Mouse (Mus musculus): ENCODE measurements around the gene Nhlh2. TPM values are rescaled to one million over a fixed set of nuclear protein-coding genes. Genes with fewer than 3 reads are reported as not detected.

The Nhlh2 gene
- total RNA-seq, 2 experiments from 2014 or later, result not detected

- no peak for DNase-seq (ENCODE audit: low spot score)
Observed at GRCm38 (mm10) chr3:102024981-102025451, 15.1 kb downstream of the Nhlh2 start.

GRCm38 (mm10) chr3:102025659-102026058 is 15.8 kb downstream of the Nhlh2 start:
- no peak for DNase-seq (ENCODE audit: low spot score)

GRCm38 (mm10) chr3:102027880-102028279 is 18.0 kb downstream of the Nhlh2 start:
- DNase-seq (ENCODE audit: low spot score), result no peak

- DNase-seq (ENCODE audit: low spot score), result no peak
Observed at GRCm38 (mm10) chr3:102037806-102038205, 27.9 kb downstream of the Nhlh2 start.

GRCm38 (mm10) chr3:102038608-102039007 is 28.7 kb downstream of the Nhlh2 start:
- no peak for DNase-seq (ENCODE audit: low spot score)

- no peak for DNase-seq (ENCODE audit: low spot score)
Observed at GRCm38 (mm10) chr3:102041632-102042031, 31.8 kb downstream of the Nhlh2 start.

- DNase-seq (ENCODE audit: low spot score), result no peak
Observed at GRCm38 (mm10) chr3:102045071-102045470, 35.2 kb downstream of the Nhlh2 start.

GRCm38 (mm10) chr3:102047532-102047931 is 37.7 kb downstream of the Nhlh2 start:
- no peak for DNase-seq (ENCODE audit: low spot score)

GRCm38 (mm10) chr3:102049207-102050104 is 39.6 kb downstream of the Nhlh2 start:
- DNase-seq (ENCODE audit: low spot score), result no peak

GRCm38 (mm10) chr3:102052036-102052435 is 42.2 kb downstream of the Nhlh2 start:
- DNase-seq (ENCODE audit: low spot score), result no peak

- no peak for DNase-seq (ENCODE audit: low spot score)
Observed at GRCm38 (mm10) chr3:102053293-102053692, 43.4 kb downstream of the Nhlh2 start.

GRCm38 (mm10) chr3:102055878-102056277 is 46.0 kb downstream of the Nhlh2 start:
- DNase-seq (ENCODE audit: low spot score), result no peak

GRCm38 (mm10) chr3:102060065-102060464 is 50.2 kb downstream of the Nhlh2 start:
- no peak for DNase-seq (ENCODE audit: low spot score)

GRCm38 (mm10) chr3:102061923-102062670 is 52.2 kb downstream of the Nhlh2 start:
- DNase-seq (ENCODE audit: low spot score), result peak; percentile 51

GRCm38 (mm10) chr3:102062671-102063010 is 52.8 kb downstream of the Nhlh2 start:
- no peak for DNase-seq (ENCODE audit: low spot score)

GRCm38 (mm10) chr3:102063273-102064120 is 53.6 kb downstream of the Nhlh2 start:
- DNase-seq (ENCODE audit: low spot score), result no peak

- DNase-seq (ENCODE audit: low spot score), result no peak
Observed at GRCm38 (mm10) chr3:102064566-102064965, 54.7 kb downstream of the Nhlh2 start.

Data from gastrocnemius, adult 18-20 months (tissue).